Mouse (Mus musculus) midbrain, embryonic 11.5 days (tissue): ENCODE results near the gene Zfp74. TPM values are rescaled to one million over a fixed set of nuclear protein-coding genes. Genes with fewer than 3 reads are reported as not detected.

ENCODE experiments used
- ATAC-seq: fragments of 200-750 bp; cut with Nextera tagmentation; 2 replicates; pipeline ENCODE4 v1.8.0; 2017; ENCODE audit warnings: moderate TSS enrichment, moderate library complexity; ENCODE audit not compliant: low FRiP score
- DNase-seq: peaks from one replicate; pipeline ENCODE4 v3.0.0; 2015; ENCODE audit warnings: low spot score; ENCODE audit errors: missing footprints
- H3K27ac ChIP-seq: fragments of 300-500 bp; sonication (generic); 2 replicates; pipeline ENCODE4 v1.5.1; 2014; ENCODE audit warnings: low read depth, low read length
- H3K27me3 ChIP-seq: fragments of 300-500 bp; sonication (generic); 2 replicates; pipeline ENCODE4 v1.6.1; 2014; ENCODE audit warnings: mild to moderate bottlenecking, low read length, moderate library complexity, mixed read lengths; ENCODE audit not compliant: control insufficient read depth, insufficient read depth
- H3K36me3 ChIP-seq: fragments of 300-500 bp; sonication (generic); 2 replicates; pipeline ENCODE4 v1.6.1; 2014; ENCODE audit warnings: mild to moderate bottlenecking, low read length, moderate library complexity, mixed read lengths; ENCODE audit not compliant: control insufficient read depth, insufficient read depth
- H3K4me1 ChIP-seq: fragments of 300-500 bp; sonication (generic); 2 replicates; pipeline ENCODE4 v1.6.1; 2014; ENCODE audit warnings: low read length; ENCODE audit not compliant: control insufficient read depth, insufficient read depth
- H3K4me2 ChIP-seq: fragments of 300-500 bp; sonication (generic); 2 replicates; pipeline ENCODE4 v1.6.1; 2014; ENCODE audit warnings: mild to moderate bottlenecking, moderate library complexity
- H3K4me3 ChIP-seq: fragments of 300-500 bp; sonication (generic); 2 replicates; pipeline ENCODE4 v1.5.1; 2014; ENCODE audit warnings: low read depth, low read length
- H3K9ac ChIP-seq: fragments of 300-500 bp; sonication (generic); 2 replicates; pipeline ENCODE4 v1.6.1; 2014; ENCODE audit warnings: low read length
- H3K9me3 ChIP-seq: fragments of 300-500 bp; sonication (generic); 2 replicates; pipeline ENCODE4 v1.6.1; 2016; ENCODE audit warnings: low read length; ENCODE audit not compliant: control insufficient read depth
- WGBS: fragments of 180-500 bp; shearing (Covaris S2); extraction: QIAGEN DNeasy Blood & Tissue Kit; methylation state at CpG from one replicate; pipeline ENCODE4 v1.1.7; 2014; 5-methylcytosine and 5-hydroxymethylcytosine counted together
- polyA plus RNA-seq: library from polyadenylated mRNA; unstranded; fragments of >200 nt; fragmentation: Nextera tagmentation; extraction: Ambion mirVana; gene quantifications from 2 replicates; pipeline ENCODE4 v1.2.1, GENCODE M21; 2014

The Zfp74 gene
- 10.6 and 12.6 TPM in 2 replicates for polyA plus RNA-seq

DNA sequence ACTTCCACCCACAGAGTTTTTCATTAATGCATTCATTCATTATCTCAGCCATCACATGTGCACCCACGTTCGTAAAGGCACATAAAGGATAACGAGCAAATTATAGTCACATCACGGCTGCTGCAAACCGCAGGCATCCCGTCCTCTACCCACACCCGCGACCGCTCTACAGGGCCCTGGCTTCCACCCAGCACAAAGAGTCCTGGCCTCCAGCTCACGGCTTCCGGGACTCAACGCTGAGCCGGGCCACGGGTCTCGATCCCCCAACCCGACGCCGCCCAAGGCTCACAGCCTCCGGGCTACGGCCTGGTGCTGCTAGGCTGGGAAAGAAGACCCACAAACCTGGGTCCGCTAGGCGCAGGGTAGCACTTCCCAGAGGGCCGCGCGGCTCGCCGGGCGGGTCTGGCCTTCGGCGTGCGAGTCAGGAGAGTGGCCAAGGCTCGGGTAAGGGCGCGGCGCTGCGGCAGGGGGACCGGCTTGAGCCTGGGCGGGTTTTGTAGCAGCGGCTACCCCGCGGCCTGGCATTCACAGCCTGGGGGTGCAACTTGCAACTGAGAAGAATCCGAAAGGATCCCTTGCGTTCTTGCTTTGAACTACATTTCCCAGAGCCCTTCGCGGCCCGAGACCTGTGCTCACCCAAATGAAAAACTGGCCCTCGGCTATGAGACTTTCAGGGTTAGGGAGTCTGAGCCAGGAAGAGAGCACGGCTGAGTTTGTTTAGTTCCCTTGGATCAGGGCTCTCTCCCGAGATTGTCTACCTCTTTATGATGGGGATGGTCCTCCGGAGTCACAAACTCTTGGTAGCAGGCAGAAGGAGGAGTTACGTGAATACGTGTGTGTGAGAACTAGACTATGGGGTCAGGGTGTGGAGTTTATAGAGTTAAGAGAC is at the start of gene Zfp74:
Gene Zfp74, minus strand, starts transcription at position 577 of the 889 bp plus-strand sequence.
- Histone ChIP-seq H3K4me1 (no peaks in the 10 kb centered on the region), H3K27ac (peak within 1 kb of the TSS; percentile 77), H3K4me2 (peak within 1 kb of the TSS; percentile 49), H3K9ac (peak within 1 kb of the TSS; percentile 74), H3K36me3 (peaks cover 2% of the 10 kb centered on the region; the same call in 1 of the 2 replicates), H3K27me3 (no peaks in the 10 kb centered on the region), H3K9me3 (no peaks in the 10 kb centered on the region), H3K4me3 (peak within 1 kb of the TSS; percentile 42)
- DNase-seq (peak; percentile 98), ATAC-seq (peak; percentile 96)
- 2% methylated on average over 52 of the region's 52 CpGs for WGBS

DNA sequence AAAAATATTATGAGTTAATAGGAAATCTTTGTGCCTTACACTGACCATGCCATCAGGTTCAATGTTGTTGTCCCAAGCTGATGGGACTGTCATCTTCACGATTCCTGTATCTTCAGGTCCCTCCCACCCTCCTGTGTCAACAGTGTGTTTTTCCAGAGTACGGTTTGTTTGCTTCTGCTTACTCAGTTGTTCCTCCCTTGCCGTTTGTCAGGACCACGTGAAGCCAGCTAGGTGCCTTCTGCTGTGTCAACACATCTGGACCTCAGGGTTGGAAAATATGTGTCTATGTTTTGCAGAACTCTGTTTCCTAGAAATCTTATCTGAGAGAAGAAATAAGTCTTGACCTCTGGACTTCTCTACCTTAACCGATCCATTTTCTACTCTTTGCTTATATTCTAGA is 46.7 kb upstream of the Zfp74 start:
- WGBS, result 87% methylated on average over 5 of the region's 5 CpGs

GRCm38 (mm10) chr7:29995134-29995533 is 41.2 kb upstream of the Zfp74 start:
- Histone ChIP-seq H3K27ac (no peak overlapping the region), H3K4me2 (no peak overlapping the region), H3K9ac (no peak overlapping the region), H3K27me3 (no peaks in the 10 kb centered on the region), H3K9me3 (no peaks in the 10 kb centered on the region), H3K36me3 (peaks cover 38% of the 10 kb centered on the region), H3K4me1 (no peaks in the 10 kb centered on the region), H3K4me3 (no peak overlapping the region)
- no peak for ATAC-seq
- peak; percentile 28 for DNase-seq
- WGBS, result 93% methylated on average over 8 of the region's 8 CpGs

More for the DNA sequence above, 46.7 kb upstream of the Zfp74 start:
- Histone ChIP-seq H3K4me3 (no peak overlapping the region), H3K9ac (no peak overlapping the region), H3K27me3 (no peaks in the 10 kb centered on the region), H3K4me1 (no peaks in the 10 kb centered on the region), H3K36me3 (peaks cover 19% of the 10 kb centered on the region), H3K9me3 (no peaks in the 10 kb centered on the region), H3K27ac (no peak overlapping the region), H3K4me2 (no peak overlapping the region)
- ATAC-seq, result no peak
- no peak for DNase-seq

GRCm38 (mm10) chr7:29993340-29993739 is 39.5 kb upstream of the Zfp74 start:
- no peak overlapping the region for H3K9ac ChIP-seq
- 93% methylated on average over 9 of the region's 9 CpGs for WGBS
- peaks cover 35% of the 10 kb centered on the region for H3K36me3 ChIP-seq

DNA sequence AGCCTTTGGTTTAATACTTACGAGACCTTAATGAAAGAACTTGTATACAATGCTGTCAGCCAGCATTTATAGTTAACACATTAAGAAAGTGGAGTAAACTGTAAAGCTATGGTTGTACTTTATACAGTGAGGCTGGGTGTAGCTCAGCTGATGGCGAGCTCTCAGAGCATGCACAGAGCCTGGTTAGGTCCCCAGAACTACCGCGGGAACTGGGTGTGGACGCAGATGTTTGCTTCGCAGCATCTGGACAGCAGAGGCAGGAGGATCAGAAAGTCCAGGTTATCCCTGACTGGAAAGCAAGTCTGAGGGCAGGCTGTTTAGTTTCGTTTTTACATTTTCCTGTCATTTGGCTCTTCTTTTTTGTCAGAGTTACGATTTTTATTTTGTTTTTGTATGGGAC is 38.8 kb upstream of the Zfp74 start:
- Histone ChIP-seq H3K4me1 (no peaks in the 10 kb centered on the region), H3K36me3 (peaks cover 33% of the 10 kb centered on the region), H3K4me3 (no peak overlapping the region), H3K27me3 (no peaks in the 10 kb centered on the region), H3K27ac (no peak overlapping the region), H3K9ac (no peak overlapping the region), H3K4me2 (no peak overlapping the region), H3K9me3 (no peaks in the 10 kb centered on the region)
- ATAC-seq, result no peak
- 99% methylated on average over 8 of the region's 8 CpGs for WGBS
- DNase-seq, result no peak

More at GRCm38 (mm10) chr7:29993340-29993739, 39.5 kb upstream of the Zfp74 start:
- no peak for DNase-seq
- H3K27me3 ChIP-seq, result no peaks in the 10 kb centered on the region
- H3K27ac ChIP-seq, result no peak overlapping the region
- H3K4me2 ChIP-seq, result no peak overlapping the region
- H3K9me3 ChIP-seq, result no peaks in the 10 kb centered on the region
- no peak overlapping the region for H3K4me3 ChIP-seq
- H3K4me1 ChIP-seq, result no peaks in the 10 kb centered on the region
- ATAC-seq, result no peak

GRCm38 (mm10) chr7:29989031-29989430 is 35.1 kb upstream of the Zfp74 start:
- no peak overlapping the region for H3K4me3 ChIP-seq
- no peaks in the 10 kb centered on the region for H3K27me3 ChIP-seq
- H3K9me3 ChIP-seq, result no peaks in the 10 kb centered on the region
- ATAC-seq, result no peak
- no peak overlapping the region for H3K4me2 ChIP-seq
- 90% methylated on average over 10 of the region's 11 CpGs for WGBS
- no peak overlapping the region for H3K27ac ChIP-seq
- peaks cover 24% of the 10 kb centered on the region for H3K36me3 ChIP-seq
- peaks cover 6% of the 10 kb centered on the region; the same call in 1 of the 2 replicates for H3K4me1 ChIP-seq
- no peak for DNase-seq
- no peak overlapping the region for H3K9ac ChIP-seq

DNA sequence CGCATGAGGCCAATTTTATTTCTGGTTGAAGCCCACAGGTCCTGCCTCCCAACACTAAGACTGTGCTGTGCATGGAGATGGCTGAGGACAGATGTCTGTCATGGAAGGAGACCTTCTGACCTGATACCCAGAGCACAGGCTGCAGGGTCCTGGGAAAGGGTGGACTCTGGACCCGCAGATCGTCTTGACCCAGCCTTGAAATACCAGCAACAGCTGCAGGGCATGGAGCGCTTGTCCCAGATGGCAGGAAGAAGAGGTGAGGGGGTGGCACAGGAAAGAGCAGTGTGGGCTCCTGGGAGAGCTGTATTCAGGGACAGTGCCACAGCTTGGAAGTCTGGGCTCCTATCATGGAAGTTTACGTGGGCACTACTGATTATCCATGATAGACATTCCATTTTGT is 33.7 kb upstream of the Zfp74 start:
- 96% methylated on average over 5 of the region's 5 CpGs for WGBS
- H3K27me3 ChIP-seq, result no peaks in the 10 kb centered on the region
- no peak overlapping the region for H3K4me2 ChIP-seq
- no peak overlapping the region for H3K27ac ChIP-seq
- ATAC-seq (no peak), DNase-seq (no peak)
- no peak overlapping the region for H3K4me3 ChIP-seq
- peaks cover 13% of the 10 kb centered on the region for H3K4me1 ChIP-seq
- H3K9me3 ChIP-seq, result no peaks in the 10 kb centered on the region
- peaks cover 18% of the 10 kb centered on the region; the same call in 1 of the 2 replicates for H3K36me3 ChIP-seq
- H3K9ac ChIP-seq, result no peak overlapping the region

- H3K4me3 ChIP-seq, result no peak overlapping the region
- H3K27me3 ChIP-seq, result no peaks in the 10 kb centered on the region
- no peak overlapping the region for H3K4me2 ChIP-seq
- H3K9me3 ChIP-seq, result no peaks in the 10 kb centered on the region
- H3K4me1 ChIP-seq, result peaks cover 13% of the 10 kb centered on the region
- WGBS, result 96% methylated on average over 8 of the region's 8 CpGs
- no peak overlapping the region for H3K9ac ChIP-seq
- no peak overlapping the region for H3K27ac ChIP-seq
- peaks cover 12% of the 10 kb centered on the region; the same call in 1 of the 2 replicates for H3K36me3 ChIP-seq
- no peak for ATAC-seq
- DNase-seq, result no peak
Observed at GRCm38 (mm10) chr7:29986101-29986500, 32.2 kb upstream of the Zfp74 start.

GRCm38 (mm10) chr7:29983690-29984380 is 29.9 kb upstream of the Zfp74 start, which contains the start of gene Zfp568:
Gene Zfp568, plus strand, starts transcription at chr7:29983955.
- under 1% methylated on average over 62 of the region's 62 CpGs for WGBS
- Histone ChIP-seq H3K4me3 (peak within 1 kb of the TSS; percentile 87), H3K4me2 (peak within 1 kb of the TSS; percentile 69), H3K9ac (peak within 1 kb of the TSS; percentile 93), H3K27ac (peak within 1 kb of the TSS; percentile 91), H3K27me3 (no peaks in the 10 kb centered on the region), H3K36me3 (peaks cover 7% of the 10 kb centered on the region; the same call in 1 of the 2 replicates), H3K9me3 (no peaks in the 10 kb centered on the region), H3K4me1 (peaks cover 13% of the 10 kb centered on the region)
- DNase-seq (peak; percentile 98), ATAC-seq (peak; percentile 98)
